Mouse (Mus musculus) stomach, postnatal 0 days (tissue): Measurements from ENCODE around the gene Slc2a4.

ENCODE experiments used
- CTCF ChIP-seq: IDR thresholded peaks from 2 replicates; pipeline ENCODE4 v1.5.1; 2016; ENCODE audit warnings: antibody characterized with exemption, low read depth, mild to moderate bottlenecking, moderate library complexity
- EP300 ChIP-seq: optimal IDR thresholded peaks from 2 replicates; pipeline ENCODE3; 2016; ENCODE audit warnings: antibody characterized with exemption

DNA sequence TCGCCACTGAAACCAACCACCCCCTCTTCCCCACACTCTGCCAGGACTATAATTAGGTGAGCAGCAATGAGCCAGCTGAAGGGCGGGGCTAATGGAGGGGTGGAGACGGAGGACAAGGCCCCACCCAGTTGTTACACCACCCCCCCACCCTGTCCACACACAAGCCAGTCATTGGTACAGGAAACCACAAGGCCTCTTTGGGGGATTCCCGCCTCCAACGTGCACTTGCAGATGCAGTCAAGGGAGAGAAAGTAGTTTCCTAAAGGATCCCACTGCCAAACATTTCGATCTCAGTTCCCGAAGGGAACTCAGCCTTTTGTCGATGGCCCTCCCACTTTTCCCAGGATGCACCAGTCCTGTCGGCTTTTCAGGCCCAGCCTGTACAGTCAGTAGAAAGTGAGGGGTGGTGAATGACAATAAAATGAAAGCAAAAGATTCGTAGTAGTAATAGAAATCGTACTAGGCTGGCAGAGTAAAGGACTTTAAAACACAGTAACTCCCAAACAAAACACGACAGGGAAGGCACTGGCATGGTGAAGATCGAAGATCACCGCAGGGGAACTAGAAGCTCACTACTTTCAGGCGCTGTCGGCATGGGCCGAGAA, 28.2 kb downstream of the Slc2a4 start:
- no peak for TF ChIP-seq CTCF
- no peak for TF ChIP-seq EP300
